Mouse (Mus musculus) megakaryocyte, embryonic 14.5 days (primary cell): ENCODE measurements at regions not wholly inside any gene's neighbourhood (a gene's known extent, or its start where the extent isn't known, plus 50 kb on each side); places are given as distances from the start of the nearest gene placed in this dataset.

Experiments used
- FLI1 ChIP-seq: IDR thresholded peaks from 2 replicates; pipeline ENCODE4 v1.6.1; 2012; ENCODE audit warnings: low read length, inconsistent platforms, mixed read lengths
- GATA1 ChIP-seq: IDR thresholded peaks from 3 replicates; pipeline ENCODE4 v1.6.1; 2012; ENCODE audit warnings: mixed read lengths, low read length, inconsistent platforms, borderline replicate concordance

GRCm38 (mm10) chr5:51941255-51941924, 248.9 kb downstream of the Dhx15 start:
- TF ChIP-seq GATA1 (no peak), FLI1 (no peak)
